ENCODE assay signal across 11 mouse cellular contexts in the genomic region with DNA sequence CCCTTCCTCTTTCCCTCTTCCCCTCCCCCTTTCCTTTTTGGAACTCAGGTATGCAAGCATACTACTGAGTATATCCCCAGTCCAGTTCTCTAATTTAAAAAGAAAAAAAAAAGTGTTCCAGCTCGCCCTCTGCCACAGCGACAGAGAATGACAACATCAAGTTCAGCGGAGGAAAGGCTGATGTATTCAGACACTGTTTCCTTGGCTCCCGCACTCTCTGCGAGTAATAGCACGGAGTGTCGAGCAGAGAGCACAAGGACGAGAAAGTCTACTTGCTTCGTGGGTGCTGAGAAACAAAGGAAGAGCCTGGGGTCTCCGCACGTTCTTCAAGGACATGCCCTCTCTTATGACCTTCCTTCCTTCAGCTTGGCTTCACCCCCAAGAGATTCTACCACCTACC. TPM values are rescaled to one million over a fixed set of nuclear protein-coding genes. Genes with fewer than 3 reads are reported as not detected.
DNase-seq lines count a peak whose midpoint lies in the region; ATAC-seq and TF ChIP-seq lines count a peak whose summit lies in the region.
"Had no signal": no experiment of that assay in that cellular context is flagged by ENCODE, and none has a peak within 500 bp of the region (broad histone marks: within the 10 kb centered on the region; RNA-seq: fewer than 3 reads in every experiment).

No protein-coding gene starts in this region.

- no peak overlapping the region for H3K9ac ChIP-seq in heart, postnatal 0 days (replicated peaks; ENCODE audit: low read depth, low read length)
- H3K9ac ChIP-seq in lung, postnatal 0 days (replicated peaks; ENCODE audit: low read depth), result no peak overlapping the region
- H3K9ac ChIP-seq: liver, embryonic 15.5 days had no signal

- no peak for ATAC-seq in heart, postnatal 0 days (ENCODE audit: insufficient read depth, low read depth)
- no peak for ATAC-seq in lung, postnatal 0 days

- no peaks in the 10 kb centered on the region for H3K9me3 ChIP-seq in heart, postnatal 0 days (replicated peaks; ENCODE audit: control insufficient read depth, low read length)
- no peaks in the 10 kb centered on the region for H3K9me3 ChIP-seq in lung, postnatal 0 days (ENCODE audit: low read length)
- H3K9me3 ChIP-seq in limb, embryonic 10.5 days (replicated peaks), result no peaks in the 10 kb centered on the region
- H3K9me3 ChIP-seq: liver, embryonic 15.5 days had no signal

- H3K4me2 ChIP-seq in heart, postnatal 0 days (ENCODE audit: low read depth, low read length), result peak overlapping the region; percentile 22; the same call in 1 of the 2 replicates
- peak overlapping the region; percentile 25; the same call in 1 of the 2 replicates for H3K4me2 ChIP-seq in lung, postnatal 0 days (replicated peaks; ENCODE audit: low read depth, low read length)
- H3K4me2 ChIP-seq: liver, embryonic 15.5 days had no signal

- no peak for TF ChIP-seq CTCF in heart, postnatal 0 days (IDR thresholded peaks at IDR 0.05; ENCODE audit: low read depth)
- TF ChIP-seq CTCF in lung, postnatal 0 days (IDR thresholded peaks at IDR 0.05), result no peak; the same call in 1 of the 2 replicates

- H3K36me3 ChIP-seq in heart, postnatal 0 days (replicated peaks; ENCODE audit: control insufficient read depth, insufficient read depth, low read length), result no peaks in the 10 kb centered on the region
- no peaks in the 10 kb centered on the region for H3K36me3 ChIP-seq in lung, postnatal 0 days (ENCODE audit: insufficient read depth, low read length)
- no peaks in the 10 kb centered on the region for H3K36me3 ChIP-seq in limb, embryonic 10.5 days
- H3K36me3 ChIP-seq: liver, embryonic 15.5 days had no signal

- no peaks in the 10 kb centered on the region; the same call in 1 of the 2 replicates for H3K4me1 ChIP-seq in heart, postnatal 0 days (ENCODE audit: control insufficient read depth, insufficient read depth)
- peaks cover 3% of the 10 kb centered on the region; the same call in 1 of the 2 replicates for H3K4me1 ChIP-seq in lung, postnatal 0 days (ENCODE audit: insufficient read depth, low read depth, low read length)
- peaks cover 13% of the 10 kb centered on the region for H3K4me1 ChIP-seq in limb, embryonic 10.5 days

- H3K27ac ChIP-seq in heart, postnatal 0 days (ENCODE audit: low read depth), result no peak overlapping the region
- H3K27ac ChIP-seq in lung, postnatal 0 days (ENCODE audit: low read length), result no peak overlapping the region
- H3K27ac ChIP-seq in limb, embryonic 10.5 days, result no peak overlapping the region
- H3K27ac ChIP-seq: left cerebral cortex, adult 2 months; liver, embryonic 15.5 days had no signal

- WGBS in heart, postnatal 0 days, result 13% methylated on average over 11 of the region's 11 CpGs
- 19% methylated on average over 11 of the region's 11 CpGs for WGBS in lung, postnatal 0 days
- WGBS in limb, embryonic 10.5 days, result 27% methylated on average over 11 of the region's 11 CpGs

- TF ChIP-seq EP300 in heart, postnatal 0 days (IDR thresholded peaks at IDR 0.05; ENCODE audit: low read depth), result no peak
- TF ChIP-seq EP300 in lung, postnatal 0 days (IDR thresholded peaks at IDR 0.05), result no peak

- H3K27me3 ChIP-seq in heart, postnatal 0 days (ENCODE audit: control insufficient read depth, insufficient read depth, low read length), result no peaks in the 10 kb centered on the region
- no peaks in the 10 kb centered on the region for H3K27me3 ChIP-seq in lung, postnatal 0 days (replicated peaks; ENCODE audit: insufficient read depth, low read length)
- H3K27me3 ChIP-seq in limb, embryonic 10.5 days (ENCODE audit: low read depth, poor library complexity, severe bottlenecking), result peaks cover 5% of the 10 kb centered on the region; the same call in 1 of the 2 replicates
- H3K27me3 ChIP-seq: liver, embryonic 15.5 days had no signal

- H3K4me3 ChIP-seq in heart, postnatal 0 days (ENCODE audit: low read depth, low read length), result no peak overlapping the region
- H3K4me3 ChIP-seq in lung, postnatal 0 days (ENCODE audit: low read depth, low read length), result no peak overlapping the region
- H3K4me3 ChIP-seq in limb, embryonic 10.5 days, result 0 out of 2 replicates have a peak overlapping the region, but pooled peaks have one; percentile 6
- H3K4me3 ChIP-seq: left cerebral cortex, adult 2 months; liver, embryonic 15.5 days had no signal

- peak; percentile 13 for DNase-seq in adrenal gland, postnatal 14 days
- no peak for DNase-seq in adrenal gland, adult (ENCODE audit: inconsistent age in 2 of 2, low spot score in 1 of 2)
- peak; percentile 43 for DNase-seq in heart, postnatal 0 days (ENCODE audit: low spot score)
- no peak for DNase-seq in heart, adult 9 months (ENCODE audit: low spot score in 2 of 2)
- DNase-seq in lung, postnatal 0 days (ENCODE audit: low spot score), result peak; percentile 54
- no peak for DNase-seq in lung, postnatal 10 days
- no peak for DNase-seq in limb, embryonic 10.5 days (ENCODE audit: low spot score)
- DNase-seq in thymus, postnatal 4 days, result no peak
- DNase-seq: kidney, postnatal 25 days had no signal

RNA-seq across cellular contexts. Expression of a gene that starts 4.9 kb away (rescaled TPM):
- total RNA-seq in adrenal gland, postnatal 14 days (2021), result 12.7 and 14.0 TPM in 2 replicates
- total RNA-seq in heart, postnatal 0 days (2014; rRNA removed; ENCODE audit: low replicate concordance), result 4.0 and 17.6 TPM in 2 replicates
- 11.2 and 12.2 TPM in 2 replicates for polyA plus RNA-seq in heart, postnatal 0 days (2015; fragmentation: Nextera tagmentation; extraction: Ambion mirVana)
- 22.1 and 23.0 TPM in 2 replicates for polyA plus RNA-seq in lung, postnatal 0 days (2015; fragmentation: Nextera tagmentation; extraction: Ambion mirVana)
- polyA plus RNA-seq in limb, embryonic 10.5 days (2016; fragmentation: Nextera tagmentation; extraction: Ambion mirVana), result 31.5 and 33.6 TPM in 2 replicates

RNA-seq across cellular contexts. Expression of a gene that starts 43.3 kb away (rescaled TPM):
- 20.8 and 21.2 TPM in 2 replicates for total RNA-seq in adrenal gland, postnatal 14 days (2021)
- total RNA-seq in heart, postnatal 0 days (2014; rRNA removed; ENCODE audit: low replicate concordance), result 3.0 and 10.8 TPM in 2 replicates
- 4.1 and 5.8 TPM in 2 replicates for polyA plus RNA-seq in heart, postnatal 0 days (2015; fragmentation: Nextera tagmentation; extraction: Ambion mirVana)
- 14.8 and 15.5 TPM in 2 replicates for polyA plus RNA-seq in lung, postnatal 0 days (2015; fragmentation: Nextera tagmentation; extraction: Ambion mirVana)
- 12.3 and 13.1 TPM in 2 replicates for polyA plus RNA-seq in limb, embryonic 10.5 days (2016; fragmentation: Nextera tagmentation; extraction: Ambion mirVana)

Comparison
In these comparisons a context has a peak if more than half of its experiments do, and no peak if none do; other contexts are left out.
1. DNase-seq: peak in adrenal gland, postnatal 14 days (single experiment), heart, postnatal 0 days (single experiment) and lung, postnatal 0 days (single experiment); none in adrenal gland, adult (0 of 2), heart, adult 9 months (0 of 2), lung, postnatal 10 days (single experiment), limb, embryonic 10.5 days (single experiment) and thymus, postnatal 4 days (single experiment).